Mouse (Mus musculus) brain, embryonic 18.5 days (tissue): ENCODE measurements at regions not wholly inside any gene's neighbourhood (a gene's known extent, or its start where the extent isn't known, plus 50 kb on each side); places are given as distances from the start of the nearest gene placed in this dataset.

Source experiments
- DNase-seq: peaks from one replicate; pipeline ENCODE4 v3.0.0-alpha.2; 2012; ENCODE audit warnings: low read depth, low spot score

DNA sequence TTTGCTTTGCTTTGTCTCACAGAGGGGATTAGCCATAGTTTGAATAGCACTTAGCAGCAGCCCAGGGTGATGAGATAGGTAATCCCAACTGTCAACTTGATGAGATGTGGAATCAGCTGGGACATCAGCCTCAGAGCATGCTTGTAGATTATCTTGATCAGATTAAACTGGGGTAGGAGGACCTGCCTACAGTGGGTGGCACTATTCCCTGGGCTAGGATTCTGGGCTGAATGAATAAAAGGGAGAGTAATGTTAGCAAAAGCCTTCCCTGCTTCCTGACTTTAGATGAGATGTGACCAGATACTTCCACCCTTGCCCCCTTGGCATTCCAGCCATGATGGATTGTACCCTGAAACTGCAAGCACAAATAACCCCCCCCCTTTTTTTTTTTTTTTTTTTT, 198.0 kb upstream of the Klf3 start:
- DNase-seq, result no peak

DNA sequence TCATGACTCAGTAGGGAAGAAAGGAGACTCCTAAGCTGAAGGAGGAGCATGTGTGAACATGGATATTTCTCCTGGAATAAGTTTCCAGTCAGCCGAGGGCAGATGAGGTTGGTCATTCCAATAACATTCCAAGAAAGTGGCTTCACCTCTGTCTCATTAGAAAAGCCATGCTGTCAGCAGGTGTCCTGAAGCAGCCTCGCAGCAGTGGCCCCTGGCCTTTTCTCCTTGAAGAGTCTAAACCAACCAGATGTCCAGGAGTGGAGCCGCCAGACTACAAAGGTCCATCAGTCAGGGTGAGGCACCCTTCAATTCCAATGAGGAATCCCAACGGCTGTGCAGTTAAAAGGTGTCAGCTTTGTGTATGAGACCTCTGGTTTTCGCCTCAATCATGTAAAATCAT, 197.2 kb upstream of the Klf3 start:
- DNase-seq, result no peak

DNA sequence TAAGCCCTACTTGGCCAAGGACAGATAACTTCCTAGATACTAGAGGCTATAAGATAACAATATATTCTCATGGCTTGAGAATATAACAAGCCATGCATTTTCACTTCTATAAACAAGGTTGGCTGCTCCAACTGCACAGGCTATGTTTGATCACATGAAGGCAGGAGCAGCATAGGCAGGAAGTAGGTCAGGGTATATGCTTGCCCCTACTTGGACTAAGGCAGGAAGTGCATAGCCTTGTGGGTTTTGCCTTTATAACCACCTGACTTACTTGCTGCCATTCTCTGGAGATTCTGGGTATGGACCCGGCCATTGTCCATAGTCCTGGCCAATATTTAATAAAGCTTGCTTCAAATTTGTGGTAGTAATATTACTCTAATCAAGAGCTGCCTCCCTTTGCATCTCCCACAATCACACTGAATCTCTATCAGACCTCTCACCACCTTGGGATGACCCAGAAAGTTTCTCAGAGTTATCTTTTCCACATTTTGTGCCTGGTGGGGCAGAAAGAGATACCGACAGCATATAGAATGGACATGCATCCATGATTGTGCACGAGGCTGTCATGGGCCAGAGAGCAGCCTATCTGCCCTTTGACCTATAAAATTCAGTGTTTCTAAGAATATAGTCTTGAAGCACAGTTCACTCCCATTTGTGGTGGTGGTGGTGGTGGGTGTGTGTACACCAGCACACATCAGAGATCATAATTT, 193.7 kb upstream of the Klf3 start:
- DNase-seq, result no peak

DNA sequence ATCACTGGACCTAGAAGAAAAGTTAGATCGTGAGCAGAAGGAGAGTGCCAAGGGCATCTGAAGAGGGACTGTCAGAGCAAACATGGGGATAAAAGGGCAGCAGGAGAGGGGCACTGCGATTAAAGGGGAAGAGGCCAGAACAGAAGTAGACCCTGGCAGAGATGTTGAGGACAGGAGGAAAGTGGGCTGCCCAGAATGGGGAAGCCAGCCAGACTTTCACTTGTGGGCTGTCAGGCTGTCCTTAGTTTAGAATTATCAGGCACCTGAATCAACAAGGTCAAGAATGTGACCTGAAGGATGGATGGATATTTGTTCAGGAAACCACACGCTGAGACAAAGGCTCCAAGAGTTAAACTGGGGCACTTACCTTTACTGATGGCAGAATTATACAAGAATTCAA, 193.0 kb upstream of the Klf3 start:
- no peak for DNase-seq

DNA sequence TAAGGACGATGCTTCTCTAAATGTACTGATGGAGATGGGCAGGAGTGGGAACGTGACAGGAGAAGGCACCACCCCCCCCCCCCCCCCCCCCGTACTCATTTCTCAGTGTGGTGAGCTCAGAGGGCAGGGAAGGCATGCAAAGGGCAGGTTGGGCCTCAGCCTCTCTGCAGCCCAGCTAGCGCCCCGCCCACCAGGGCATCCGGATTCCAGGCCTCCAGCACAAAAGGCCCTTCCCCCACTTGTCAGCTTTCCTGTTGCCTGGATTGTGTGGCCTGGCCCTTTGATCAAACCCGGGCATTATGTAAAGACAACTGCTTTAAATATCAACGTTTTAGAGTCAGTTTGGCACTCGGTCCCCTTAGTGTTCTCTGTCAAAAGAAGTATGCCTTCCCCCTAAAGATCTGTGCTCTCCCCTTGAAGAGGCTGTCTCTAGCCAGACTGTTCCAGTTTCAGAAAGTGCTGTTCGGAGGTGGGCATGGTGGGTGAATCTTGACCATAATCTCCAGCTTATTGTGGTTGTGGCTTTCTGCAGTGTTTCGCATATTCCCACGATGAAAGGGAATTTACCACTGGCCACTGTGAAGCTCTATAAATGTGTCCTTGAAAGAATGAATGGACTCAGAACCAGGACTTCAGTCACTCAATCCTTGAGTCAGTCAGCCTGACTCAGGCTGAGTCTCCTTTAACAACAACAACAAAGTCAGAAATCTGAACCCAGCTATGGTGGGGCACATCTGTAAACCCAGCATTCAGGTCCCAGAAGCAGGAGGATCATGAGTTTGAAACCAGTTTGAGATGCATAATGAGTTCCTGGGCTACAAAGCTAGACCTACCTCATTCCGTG, 192.4 kb upstream of the Klf3 start:
- DNase-seq, result no peak

DNA sequence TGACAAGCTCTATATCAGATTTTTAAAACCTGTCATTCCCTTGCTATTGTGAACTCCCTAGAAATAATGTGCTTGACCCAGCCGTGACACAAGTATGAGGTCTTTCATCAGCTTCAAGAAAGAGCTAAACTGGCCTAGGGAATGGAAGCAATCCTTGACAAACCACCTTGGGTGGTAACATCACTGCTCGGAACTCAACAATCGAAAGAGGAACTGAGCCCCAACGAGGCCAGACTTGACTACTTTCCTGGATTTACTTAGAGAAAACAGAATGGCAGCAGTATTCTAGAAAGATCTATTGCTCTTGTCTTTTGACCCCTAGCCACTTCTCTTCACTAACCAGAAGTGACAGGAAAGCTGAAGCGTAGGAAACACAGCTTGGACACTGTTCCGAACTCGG, 191.2 kb upstream of the Klf3 start:
- DNase-seq, result no peak

DNA sequence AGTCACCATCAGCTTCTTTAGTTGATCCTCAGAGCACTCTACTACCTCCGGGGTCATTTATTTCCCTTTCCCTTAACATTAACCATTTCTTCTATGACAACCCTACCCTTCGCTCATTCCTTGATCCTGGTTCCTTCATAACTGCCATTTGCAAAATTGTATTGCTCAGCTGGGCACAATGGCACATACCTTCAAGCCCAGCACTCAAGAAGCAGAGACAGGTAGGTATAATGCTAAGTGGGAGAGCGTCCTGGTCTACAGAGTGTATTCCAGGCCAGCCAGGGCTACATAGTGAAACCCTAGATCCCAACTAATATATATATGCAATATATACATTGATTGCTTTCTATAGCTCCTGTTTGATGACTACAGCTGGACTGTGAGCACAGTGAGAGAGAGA, 189.5 kb upstream of the Klf3 start:
- no peak for DNase-seq

DNA sequence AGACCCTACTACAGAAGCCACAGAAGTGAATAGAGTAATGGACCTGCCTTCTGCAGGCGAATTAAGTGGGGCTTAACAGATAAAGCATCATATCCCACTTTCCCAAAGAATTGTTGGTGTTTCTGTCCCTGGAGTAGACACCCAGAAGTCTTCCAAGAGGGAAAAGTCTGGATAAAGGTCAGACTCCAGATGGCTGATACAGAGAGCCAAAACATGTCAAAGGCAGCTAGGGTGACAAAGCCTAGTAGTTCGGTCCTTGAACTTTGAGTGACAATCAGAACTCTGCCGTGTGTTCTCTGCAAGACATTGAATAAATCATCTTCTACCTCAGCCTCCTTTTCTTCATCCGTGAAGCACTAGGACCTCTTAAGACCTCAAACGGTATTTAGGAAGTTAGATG, 185.1 kb upstream of the Klf3 start:
- no peak for DNase-seq

DNA sequence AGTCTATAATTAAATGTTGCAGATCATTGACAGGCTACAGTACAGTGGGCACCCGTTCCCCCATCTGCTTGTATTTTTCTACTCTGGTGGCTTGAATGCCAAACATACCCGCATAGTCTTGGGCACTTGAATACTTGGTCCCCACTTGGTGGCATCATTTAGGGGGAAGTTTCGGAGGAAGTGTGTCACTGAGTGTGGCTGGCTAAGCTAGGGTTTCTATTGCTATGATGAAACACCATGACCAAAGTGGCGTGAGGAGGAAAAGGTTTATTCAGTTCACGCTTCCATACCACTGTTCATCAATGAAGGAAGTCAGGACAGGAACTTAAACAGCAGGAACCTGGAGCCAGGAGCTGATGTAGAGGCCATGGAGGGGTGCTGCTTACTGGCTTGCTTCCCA, 183.4 kb upstream of the Klf3 start:
- DNase-seq, result no peak

DNA sequence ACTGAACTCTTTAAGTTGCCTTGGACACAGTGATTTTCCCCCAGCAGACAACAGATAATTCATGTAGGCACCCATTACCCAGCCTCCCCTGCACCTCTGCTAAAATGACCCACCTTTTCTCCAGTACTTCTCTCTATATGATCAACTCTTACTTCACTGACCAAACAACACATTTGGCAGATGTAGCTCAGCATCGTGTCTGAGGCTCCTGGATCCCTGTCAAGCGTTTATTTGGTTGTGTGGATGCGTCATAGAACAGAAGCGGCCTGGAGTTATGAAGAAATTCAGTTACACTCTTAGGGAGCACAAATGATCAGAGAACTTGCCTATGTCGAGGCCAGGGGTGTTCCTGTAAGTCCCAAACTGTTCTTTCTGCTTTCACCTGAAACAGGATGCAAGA, 182.5 kb upstream of the Klf3 start:
- no peak for DNase-seq

DNA sequence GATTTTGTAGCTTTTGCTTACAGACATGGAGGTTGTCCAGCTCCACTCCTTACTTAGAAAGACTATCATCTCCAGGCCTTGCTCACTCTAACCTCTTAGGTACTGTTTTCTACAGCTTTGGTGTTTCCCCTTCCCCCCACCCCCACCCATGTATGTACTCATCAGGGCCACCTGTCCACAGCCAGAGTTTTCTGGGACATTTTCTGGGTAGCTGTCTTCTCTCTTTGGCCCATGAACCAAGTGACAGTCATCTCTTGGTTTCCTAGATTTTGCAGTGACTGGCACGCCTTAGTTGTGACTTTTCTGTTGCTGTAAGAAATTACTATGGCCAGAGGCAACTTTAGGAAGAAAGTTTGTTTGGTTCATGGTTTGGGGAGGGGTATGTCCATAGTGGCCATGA, 181.8 kb upstream of the Klf3 start:
- no peak for DNase-seq

DNA sequence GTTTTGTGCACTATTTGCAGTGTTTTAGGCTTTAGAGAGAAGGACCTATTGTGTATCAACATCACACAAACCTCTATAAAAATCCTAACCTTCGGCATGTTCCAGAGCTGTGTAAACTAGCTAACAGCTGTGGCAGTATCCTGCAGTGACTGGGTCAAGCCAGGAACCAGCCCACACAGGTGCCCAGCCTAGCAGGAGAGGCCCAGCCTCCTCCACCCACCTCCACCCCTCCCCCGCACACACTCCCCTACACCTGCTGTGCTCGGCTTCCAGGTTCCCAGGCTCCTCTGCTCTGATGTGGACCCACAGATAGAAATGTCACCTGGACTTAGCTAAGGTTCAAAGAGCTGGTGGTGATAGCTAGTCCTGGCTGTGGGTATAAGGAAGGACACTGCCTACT, 179.5 kb upstream of the Klf3 start:
- DNase-seq, result no peak

DNA sequence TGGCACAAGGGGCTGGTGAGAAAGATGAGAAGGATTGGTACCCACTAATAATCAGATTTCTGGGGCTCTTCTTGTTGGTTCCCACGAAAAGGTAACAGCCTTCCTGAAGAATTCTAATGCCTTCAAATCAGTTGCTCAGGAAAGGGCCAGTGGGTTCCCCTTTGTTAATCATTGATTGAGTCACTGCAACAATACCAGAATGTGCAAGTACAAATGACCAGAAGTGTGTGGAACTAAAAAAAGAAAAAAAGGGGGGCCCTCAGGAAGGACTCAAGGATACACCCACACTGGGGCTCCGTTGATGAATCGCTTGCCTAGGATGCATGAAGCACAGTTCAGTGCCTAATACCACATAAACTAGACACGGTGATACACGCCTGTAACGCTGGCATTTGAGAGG, 179.0 kb upstream of the Klf3 start:
- no peak for DNase-seq

DNA sequence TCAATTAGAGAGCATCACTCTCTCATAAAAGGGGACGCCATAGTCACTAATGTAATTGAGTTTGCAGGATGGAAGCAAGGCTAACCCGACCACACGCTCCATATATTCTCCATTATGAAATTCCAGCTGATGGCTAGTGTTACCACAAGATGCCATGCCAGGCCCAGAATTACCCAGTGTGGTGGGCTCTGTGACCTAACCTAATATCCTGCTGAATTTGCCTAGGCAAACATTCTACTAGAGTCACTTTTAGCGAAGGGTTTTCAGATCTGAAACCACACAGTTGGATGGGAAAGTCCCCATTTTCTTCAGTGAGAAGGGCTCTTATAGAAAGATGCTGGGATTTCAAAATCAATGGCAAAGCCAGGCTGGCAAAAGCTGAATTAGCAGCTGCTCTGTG, 177.8 kb upstream of the Klf3 start:
- DNase-seq, result no peak

DNA sequence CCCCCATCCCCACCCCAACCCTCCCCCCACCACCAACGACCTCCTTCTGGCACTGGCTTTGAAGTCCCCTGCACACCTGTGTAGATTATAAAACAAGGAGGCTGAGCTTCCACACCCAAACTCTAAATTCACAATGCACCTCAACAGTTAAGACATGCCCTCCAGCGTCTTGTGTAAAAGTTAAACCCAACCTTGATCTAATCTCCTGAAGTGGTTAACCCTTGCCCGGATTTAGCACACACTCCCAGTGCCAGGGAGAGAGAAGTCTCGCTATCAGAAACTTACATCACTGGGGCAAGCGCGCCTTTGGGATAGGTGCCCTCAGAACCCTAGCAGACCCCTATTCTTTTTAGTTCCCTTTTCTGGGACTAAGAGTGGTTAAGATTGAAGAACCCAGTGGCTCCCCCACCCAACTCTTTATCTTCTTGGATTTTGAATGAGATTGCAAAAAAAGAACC, 177.3 kb upstream of the Klf3 start:
- DNase-seq, result no peak

DNA sequence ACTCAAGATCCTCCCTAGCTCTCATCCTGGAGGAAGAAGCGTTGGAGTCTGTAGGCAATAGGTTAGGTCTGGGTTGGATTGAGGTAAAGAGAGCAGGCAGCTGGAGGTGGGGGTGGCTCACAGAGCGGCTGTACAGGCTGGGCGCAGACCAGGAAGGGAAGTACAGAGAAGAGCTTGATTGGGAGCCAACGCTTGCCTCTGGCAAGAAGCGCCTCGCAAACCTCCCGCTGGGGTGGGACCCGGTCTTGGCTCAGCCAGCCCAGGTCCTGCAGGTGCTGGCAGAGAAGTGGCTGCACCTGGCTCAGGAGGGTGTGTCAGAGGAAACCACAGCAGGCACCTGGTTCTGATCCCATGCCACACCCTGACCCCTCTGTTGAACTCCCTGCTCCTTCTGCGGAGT, 176.8 kb upstream of the Klf3 start:
- DNase-seq, result no peak

DNA sequence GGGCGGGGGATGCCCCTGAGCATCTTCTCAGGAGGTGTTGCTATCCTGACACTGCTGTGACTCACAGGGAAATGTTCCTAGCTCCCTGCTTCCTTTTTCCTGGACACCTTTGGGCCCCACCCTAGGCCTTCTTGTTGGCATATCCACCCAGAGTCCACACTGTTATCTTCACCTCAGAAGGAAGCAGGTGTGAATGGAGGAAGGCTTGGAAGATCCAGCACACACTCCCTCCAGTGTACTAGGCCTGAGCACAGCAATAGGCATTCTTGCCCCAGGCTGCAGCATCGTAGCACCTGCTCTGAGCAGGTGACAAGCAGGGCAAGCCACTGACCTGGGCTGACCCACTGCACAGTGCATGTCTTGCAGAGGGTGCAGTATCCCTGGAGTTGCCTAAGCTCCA, 172.6 kb upstream of the Klf3 start:
- no peak for DNase-seq

DNA sequence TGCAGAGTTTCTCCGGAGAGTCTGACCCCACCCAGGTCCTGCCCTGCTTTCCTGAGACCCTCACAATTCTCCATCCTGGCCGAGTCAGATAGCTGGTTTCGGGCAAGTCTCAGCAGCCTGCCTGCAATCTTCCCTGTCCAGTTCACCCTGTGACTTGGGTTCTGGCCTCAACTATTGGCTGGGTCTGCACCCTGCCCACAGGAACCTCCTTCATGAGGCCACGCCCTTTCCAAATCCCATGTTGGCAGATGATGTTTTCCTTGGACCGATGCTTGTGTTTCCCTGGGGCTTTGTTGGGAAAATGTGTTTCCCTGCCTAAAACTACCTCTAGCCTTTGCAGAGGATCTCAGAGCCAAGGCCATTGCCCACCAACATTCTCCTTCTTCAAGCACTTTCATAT, 171.0 kb upstream of the Klf3 start:
- DNase-seq, result no peak

DNA sequence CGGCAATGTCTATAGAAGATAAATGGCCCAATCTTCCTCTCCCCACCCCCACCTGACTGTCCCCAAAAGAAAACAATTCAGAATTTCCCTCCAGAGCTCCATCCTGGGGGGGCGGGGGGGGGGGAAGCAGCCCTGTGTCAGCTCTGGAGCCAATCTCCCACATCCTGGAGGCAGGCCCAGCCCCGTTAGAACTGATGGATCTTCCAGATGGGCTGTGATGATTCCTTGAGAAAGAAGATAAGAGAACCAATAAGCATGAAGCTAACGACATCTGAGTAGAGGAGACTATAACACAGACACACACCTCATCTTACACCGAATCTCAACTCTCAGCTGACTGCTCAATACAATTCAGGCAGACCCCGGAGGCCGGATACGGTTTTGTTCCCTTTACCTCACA, 169.2 kb upstream of the Klf3 start:
- DNase-seq, result no peak

DNA sequence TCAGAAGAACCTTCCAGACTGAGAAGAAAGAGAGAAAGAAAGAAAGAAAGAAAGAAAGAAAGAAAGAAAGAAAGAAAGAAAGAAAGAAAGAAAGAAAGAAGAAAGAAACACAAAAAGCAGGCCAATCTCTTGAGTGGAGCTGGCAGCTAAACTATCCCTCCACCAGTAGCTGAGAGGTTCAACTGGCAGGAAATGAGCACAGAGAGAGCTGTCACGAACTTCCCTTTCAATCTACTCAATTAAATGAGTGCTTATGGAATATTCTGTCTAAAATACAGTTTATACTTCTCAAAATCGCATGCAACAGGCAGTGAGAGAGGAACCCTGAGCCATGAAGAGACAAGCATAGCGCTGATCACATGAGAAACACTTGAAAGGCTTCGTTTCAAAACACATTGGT, 168.5 kb upstream of the Klf3 start:
- no peak for DNase-seq

DNA sequence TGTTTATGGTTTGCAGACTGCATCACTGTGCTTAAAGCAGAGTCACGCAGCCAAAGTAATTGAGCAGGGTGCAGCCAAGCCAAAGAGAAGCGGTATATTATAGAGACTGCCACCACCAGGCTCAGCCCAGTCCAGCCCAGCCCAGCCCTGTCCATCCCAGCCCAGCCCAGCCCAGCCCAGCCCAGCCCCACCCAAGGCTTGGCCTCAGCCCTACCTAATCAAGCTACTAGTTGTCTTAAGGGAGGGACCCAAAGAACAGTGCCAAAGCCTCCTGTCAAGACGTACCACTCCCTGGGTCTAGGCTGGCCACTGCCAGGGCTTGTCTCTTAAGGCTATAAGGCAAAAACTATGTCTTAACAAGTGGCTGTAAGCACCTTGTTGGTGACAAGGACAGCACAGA, 166.9 kb upstream of the Klf3 start:
- no peak for DNase-seq

DNA sequence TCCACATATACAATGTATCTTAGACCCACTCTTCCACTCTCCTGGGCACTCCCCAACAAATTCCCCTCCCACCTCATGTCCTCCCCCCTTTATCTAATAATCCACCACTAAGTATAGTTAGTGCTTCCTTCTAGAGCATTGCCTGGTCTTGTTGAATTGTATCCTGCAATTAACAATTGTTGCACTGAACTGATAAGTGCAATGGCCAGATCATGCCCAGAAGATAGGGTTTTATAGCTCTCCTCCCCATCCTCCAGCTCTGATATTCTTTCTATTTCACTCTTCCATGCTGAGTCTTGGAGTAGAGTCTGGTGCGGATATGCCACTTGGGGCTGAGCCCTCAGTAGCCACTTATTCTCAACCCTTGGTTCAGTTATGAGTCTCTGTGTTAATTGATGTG, 159.6 kb upstream of the Klf3 start:
- no peak for DNase-seq

DNA sequence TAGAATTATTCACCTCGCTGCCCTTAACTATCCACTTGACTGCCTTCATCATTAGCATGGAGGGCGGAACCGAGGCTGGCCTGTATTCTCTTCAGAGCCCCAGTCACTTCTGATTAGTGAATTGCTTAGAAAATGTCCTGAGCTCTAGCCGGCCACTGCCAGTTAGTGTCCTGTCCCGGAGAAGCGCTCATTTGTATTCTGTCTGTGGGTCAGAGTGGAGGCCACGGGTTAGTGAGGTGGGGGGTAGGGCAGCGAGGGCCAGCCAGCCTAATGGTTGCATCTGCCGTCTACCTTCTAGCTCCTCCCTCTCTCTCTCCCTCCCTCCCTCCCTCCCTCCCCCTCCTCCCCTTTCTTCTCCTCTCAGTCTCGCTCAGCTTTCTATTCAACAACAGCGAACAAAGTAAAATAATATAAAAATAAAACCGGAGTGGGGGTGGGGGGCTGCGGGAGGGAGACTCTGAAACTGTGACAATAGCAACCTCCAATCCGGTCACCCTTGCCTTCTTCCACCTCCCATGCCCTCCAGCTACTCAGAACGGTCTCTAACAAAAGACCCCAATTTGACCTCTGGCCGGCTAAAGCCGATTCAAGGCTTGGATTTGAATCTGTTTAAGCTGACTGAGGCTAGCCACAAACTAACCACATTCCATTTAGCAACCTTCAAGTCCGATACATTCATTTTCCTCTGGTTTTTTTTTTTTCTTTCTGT, 155.6 kb upstream of the Klf3 start:
- peak; percentile 14 for DNase-seq
